Mouse (Mus musculus) kidney, adult 18-20 months (tissue): ENCODE measurements around the gene Ccdc69.

Experiments
- DNase-seq: peaks from one replicate; pipeline ENCODE4 v3.0.0; 2021

Ccdc69 gene

GRCm38 (mm10) chr11:55096731-55097462, 19.0 kb upstream of the Ccdc69 start:
- peak; percentile 16 for DNase-seq

GRCm38 (mm10) chr11:55096296-55096695, 18.4 kb upstream of the Ccdc69 start:
- peak; percentile 40 for DNase-seq

- no peak for DNase-seq
Measured at GRCm38 (mm10) chr11:55093096-55093495, 15.2 kb upstream of the Ccdc69 start.

GRCm38 (mm10) chr11:55089892-55090291, 12.0 kb upstream of the Ccdc69 start:
- DNase-seq: no peak

GRCm38 (mm10) chr11:55087006-55087405, 9.1 kb upstream of the Ccdc69 start:
- DNase-seq: peak; percentile 78

GRCm38 (mm10) chr11:55085396-55085795, 7.5 kb upstream of the Ccdc69 start:
- no peak for DNase-seq

- no peak for DNase-seq
Measured at GRCm38 (mm10) chr11:55084629-55085028, 6.7 kb upstream of the Ccdc69 start.

- DNase-seq: no peak
Measured at GRCm38 (mm10) chr11:55081206-55081605, 3.3 kb upstream of the Ccdc69 start.

- no peak for DNase-seq
Measured at GRCm38 (mm10) chr11:55079180-55079579, 1.2 kb upstream of the Ccdc69 start.

- no peak for DNase-seq
Measured at GRCm38 (mm10) chr11:55078502-55078901, 571 bp upstream of the Ccdc69 start.

GRCm38 (mm10) chr11:55076234-55076633, 1.7 kb downstream of the Ccdc69 start:
- no peak for DNase-seq

- DNase-seq: no peak
Measured at GRCm38 (mm10) chr11:55075602-55076001, 2.3 kb downstream of the Ccdc69 start.

GRCm38 (mm10) chr11:55073191-55073590, 4.7 kb downstream of the Ccdc69 start:
- no peak for DNase-seq

GRCm38 (mm10) chr11:55072467-55072866, 5.5 kb downstream of the Ccdc69 start:
- no peak for DNase-seq

- no peak for DNase-seq
Measured at GRCm38 (mm10) chr11:55071344-55071743, 6.6 kb downstream of the Ccdc69 start.

GRCm38 (mm10) chr11:55069023-55069422, 8.9 kb downstream of the Ccdc69 start:
- DNase-seq: no peak

GRCm38 (mm10) chr11:55066921-55067320, 11.0 kb downstream of the Ccdc69 start:
- DNase-seq: no peak

GRCm38 (mm10) chr11:55062856-55063255, 15.1 kb downstream of the Ccdc69 start:
- DNase-seq: no peak

- DNase-seq: no peak
Measured at GRCm38 (mm10) chr11:55060802-55061201, 17.1 kb downstream of the Ccdc69 start.

- DNase-seq: no peak
Measured at GRCm38 (mm10) chr11:55057511-55057910, 20.4 kb downstream of the Ccdc69 start.

GRCm38 (mm10) chr11:55050837-55051510, 27.0 kb downstream of the Ccdc69 start:
- DNase-seq: peak; percentile 10

GRCm38 (mm10) chr11:55046600-55046999, 31.3 kb downstream of the Ccdc69 start:
- peak; percentile 64 for DNase-seq

- no peak for DNase-seq
Measured at GRCm38 (mm10) chr11:55041348-55041747, 36.6 kb downstream of the Ccdc69 start.

- peak; percentile 84 for DNase-seq
Measured at GRCm38 (mm10) chr11:55039591-55039990, 38.3 kb downstream of the Ccdc69 start.
